Mouse (Mus musculus): Measurements from ENCODE around the gene Tmem44. TPM values are rescaled to one million over a fixed set of nuclear protein-coding genes. Genes with fewer than 3 reads are reported as not detected.
"Not testable (repeated sequence)": the region's sequence is repeated elsewhere in the genome, so short reads cannot be mapped to it uniquely, and the experiment has no call there.

Gene Tmem44
- polyA plus RNA-seq, 1 experiment from 2014 or later = 73.7 TPM

DNA sequence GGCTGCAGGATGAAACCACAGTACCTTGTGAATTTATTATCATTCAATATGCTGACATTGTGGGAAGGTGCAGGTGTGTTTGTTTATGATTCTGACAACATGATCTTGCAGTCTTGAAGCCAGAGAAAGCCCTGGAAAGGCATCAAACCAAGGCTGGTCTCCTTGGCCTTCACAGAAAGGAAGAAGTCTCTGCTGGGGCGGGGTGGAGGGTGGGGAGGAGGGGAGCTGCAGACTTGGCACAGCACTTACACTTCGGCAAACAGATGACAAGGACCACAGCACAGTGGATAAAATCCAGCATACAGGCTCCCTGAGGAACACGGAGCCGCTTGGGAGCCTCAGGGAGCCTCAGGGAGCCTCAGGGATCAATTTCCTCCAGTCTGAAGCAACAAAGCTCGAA, 78.2 kb downstream of the Tmem44 start:
- no peak overlapping the region for H3K27ac ChIP-seq
- H3K27me3 ChIP-seq = no peaks in the 10 kb centered on the region
- no peak overlapping the region for H3K9ac ChIP-seq
- no peak for ATAC-seq (ENCODE audit: low FRiP score)
- no peaks in the 10 kb centered on the region for H3K36me3 ChIP-seq
- no peak overlapping the region for H3K4me3 ChIP-seq
- no peak overlapping the region for H3K4me2 ChIP-seq
- WGBS = 73% methylated on average over 5 of the region's 5 CpGs
- peaks cover 11% of the 10 kb centered on the region; the same call in 1 of the 2 replicates for H3K9me3 ChIP-seq
- 0 out of 2 replicates have a peak, but pooled peaks cover 3% of the 10 kb centered on the region for H3K4me1 ChIP-seq (replicated peaks)

DNA sequence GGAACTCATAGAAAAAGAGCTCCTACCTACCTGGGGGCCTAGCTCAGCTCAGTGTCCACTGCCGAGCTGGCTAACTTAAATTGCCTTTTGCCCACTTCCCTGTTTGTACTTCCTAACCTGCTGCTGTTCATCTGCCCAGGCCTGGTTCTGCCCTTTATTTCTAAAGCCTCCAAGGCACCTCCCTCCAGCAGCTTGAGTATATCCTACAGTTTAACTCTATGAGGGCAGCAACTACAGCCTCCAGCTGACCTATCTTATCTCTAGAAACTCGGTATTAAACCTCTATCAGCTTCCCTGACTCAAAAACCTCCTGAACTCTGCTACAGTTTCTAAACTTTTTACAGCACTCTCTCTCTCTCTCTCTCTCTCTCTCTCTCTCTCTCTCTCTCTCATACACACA, 78.7 kb downstream of the Tmem44 start:
- peaks cover 11% of the 10 kb centered on the region; the same call in 1 of the 2 replicates for H3K9me3 ChIP-seq
- 0 out of 2 replicates have a peak, but pooled peaks cover 3% of the 10 kb centered on the region for H3K4me1 ChIP-seq (replicated peaks)
- H3K36me3 ChIP-seq = no peaks in the 10 kb centered on the region
- 86% methylated on average over 2 of the region's 2 CpGs for WGBS
- ATAC-seq (ENCODE audit: low FRiP score) = no peak
- no peak overlapping the region for H3K27ac ChIP-seq
- no peak overlapping the region for H3K4me2 ChIP-seq
- no peak overlapping the region for H3K4me3 ChIP-seq
- no peak overlapping the region for H3K9ac ChIP-seq
- H3K27me3 ChIP-seq = no peaks in the 10 kb centered on the region

DNA sequence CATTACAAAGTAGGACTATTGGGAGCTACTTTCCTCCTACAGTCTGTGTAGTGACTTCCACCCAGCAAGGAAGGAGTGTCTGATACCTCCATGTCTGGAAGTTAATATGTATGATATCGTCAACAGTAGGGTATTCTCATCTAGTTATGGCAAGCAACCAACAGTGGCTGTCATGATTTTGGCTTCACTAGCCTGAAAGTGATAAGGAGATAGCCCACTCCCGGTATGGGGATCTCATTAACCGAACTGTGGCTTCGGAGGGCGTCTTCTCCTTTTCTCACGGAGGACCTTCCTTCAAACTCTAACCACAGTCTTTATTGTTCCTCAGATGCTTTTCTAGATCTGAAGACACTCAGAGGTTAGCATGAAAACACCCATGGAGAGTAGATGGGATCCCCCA, 81.7 kb downstream of the Tmem44 start:
- Histone ChIP-seq H3K27me3 (no peaks in the 10 kb centered on the region), H3K27ac (no peak overlapping the region), H3K36me3 (no peaks in the 10 kb centered on the region), H3K9ac (no peak overlapping the region), H3K4me2 (no peak overlapping the region), H3K9me3 (peaks cover 11% of the 10 kb centered on the region; the same call in 1 of the 2 replicates), H3K4me3 (no peak overlapping the region), H3K4me1 (replicated peaks) (no peaks in the 10 kb centered on the region)
- WGBS = 94% methylated on average over 6 of the region's 6 CpGs
- ATAC-seq (ENCODE audit: low FRiP score) = no peak

DNA sequence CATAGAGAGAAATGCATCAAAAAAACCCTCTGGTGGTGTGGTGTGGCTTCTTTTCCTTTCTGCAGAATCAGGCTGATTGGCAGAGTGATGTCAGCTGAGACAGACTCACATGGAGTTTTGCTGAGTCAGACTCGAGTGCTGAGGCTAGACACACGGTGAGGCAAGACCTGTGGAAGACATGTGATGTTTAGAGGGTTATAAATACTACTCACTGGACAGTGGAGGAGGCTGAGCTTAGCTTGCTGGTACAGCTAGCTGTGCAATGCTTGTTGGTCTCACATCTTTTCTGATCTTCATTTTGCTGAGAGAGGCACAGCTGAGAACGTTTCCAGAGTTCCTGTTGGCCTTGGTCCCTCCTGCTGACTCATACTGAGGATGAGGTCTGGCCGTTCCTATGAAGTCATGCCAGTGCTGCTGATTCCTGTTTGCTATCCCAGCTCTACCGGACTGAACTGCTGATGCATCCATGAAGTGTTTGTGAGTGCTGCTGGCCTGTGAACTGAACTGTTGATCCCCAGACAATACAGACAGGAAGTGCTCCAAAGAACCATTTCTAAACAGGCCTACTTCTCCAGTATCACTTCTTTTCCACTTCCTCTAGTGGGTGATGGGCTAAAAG, 84.9 kb downstream of the Tmem44 start:
- Histone ChIP-seq H3K27ac (no peak overlapping the region), H3K36me3 (no peaks in the 10 kb centered on the region), H3K4me1 (replicated peaks) (no peaks in the 10 kb centered on the region), H3K4me3 (no peak overlapping the region), H3K9ac (no peak overlapping the region), H3K27me3 (no peaks in the 10 kb centered on the region), H3K4me2 (no peak overlapping the region), H3K9me3 (0 out of 2 replicates have a peak, but pooled peaks cover 1% of the 10 kb centered on the region)
- no peak for ATAC-seq (ENCODE audit: low FRiP score)
- 72% methylated on average over 5 of the region's 5 CpGs for WGBS

DNA sequence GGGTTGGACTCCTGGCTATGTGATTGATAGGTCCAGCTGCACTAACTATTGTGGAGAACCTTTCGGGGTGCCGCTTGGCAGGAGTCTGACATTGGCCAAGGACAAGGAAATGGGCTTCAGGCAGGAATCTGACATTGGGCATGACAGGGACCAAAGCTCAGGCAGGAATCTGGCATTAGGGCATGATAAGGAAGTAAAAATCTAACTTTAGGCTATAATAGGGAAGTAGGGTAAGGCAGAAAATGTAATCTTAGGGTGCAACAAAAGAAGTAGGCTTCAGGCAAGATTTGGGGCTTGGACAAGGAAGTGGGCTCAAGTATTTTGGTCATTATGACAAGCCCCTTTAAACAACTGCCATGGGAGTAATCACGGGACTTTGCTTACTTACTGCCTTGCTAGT, 85.9 kb downstream of the Tmem44 start:
- 92% methylated on average over 3 of the region's 3 CpGs for WGBS
- H3K9ac ChIP-seq; H3K36me3 ChIP-seq; H3K4me3 ChIP-seq; H3K9me3 ChIP-seq; H3K4me1 ChIP-seq (replicated peaks); H3K27me3 ChIP-seq; ATAC-seq (ENCODE audit: low FRiP score); H3K27ac ChIP-seq; H3K4me2 ChIP-seq: not testable (repeated sequence)

Other genes starting within 250 kb of the Tmem44 start
- 0.50 and 0.51 TPM in 2 replicates for gene Gp5, start 240.1 kb downstream of the Tmem44 start, polyA plus RNA-seq (2015; fragmentation: Nextera tagmentation; extraction: Ambion mirVana)
- gene Atp13a3, start 144.9 kb downstream of the Tmem44 start, polyA plus RNA-seq (2015; fragmentation: Nextera tagmentation; extraction: Ambion mirVana) = 7.4 and 7.5 TPM in 2 replicates
- gene Lsg1, start 36.8 kb upstream of the Tmem44 start, polyA plus RNA-seq (2015; fragmentation: Nextera tagmentation; extraction: Ambion mirVana) = 59.8 and 60.3 TPM in 2 replicates
- 15.9 and 16.2 TPM in 2 replicates for gene Fam43a, start 48.9 kb upstream of the Tmem44 start, polyA plus RNA-seq (2015; fragmentation: Nextera tagmentation; extraction: Ambion mirVana)

Data from hindbrain, embryonic 13.5 days (tissue).